Mouse (Mus musculus) right cerebral cortex, postnatal 25 days (tissue): Measurements from ENCODE around the gene Rgs6.

Source experiments
- DNase-seq: peaks from one replicate; pipeline ENCODE4 v3.0.0; 2022

The Rgs6 gene

DNA sequence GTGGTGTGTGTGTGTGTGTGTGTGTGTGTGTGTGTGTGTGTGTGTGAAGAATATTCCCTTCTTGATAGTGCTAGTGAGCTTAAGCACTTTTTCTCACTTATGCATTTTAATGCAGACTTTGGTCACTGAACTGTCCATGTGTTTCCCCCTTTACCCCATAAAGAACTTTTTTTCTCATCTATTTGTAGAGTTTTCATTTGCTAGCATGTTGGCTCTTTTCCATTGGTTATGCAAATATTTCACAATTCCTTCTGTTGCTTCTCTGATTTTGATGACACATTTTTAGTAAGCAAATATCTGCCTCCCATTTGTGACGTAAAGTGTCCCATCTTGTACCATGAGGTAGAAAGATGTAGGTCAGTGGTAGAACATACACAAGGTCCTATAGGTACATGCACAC lies 295.0 kb downstream of the Rgs6 start:
- no peak for DNase-seq

DNA sequence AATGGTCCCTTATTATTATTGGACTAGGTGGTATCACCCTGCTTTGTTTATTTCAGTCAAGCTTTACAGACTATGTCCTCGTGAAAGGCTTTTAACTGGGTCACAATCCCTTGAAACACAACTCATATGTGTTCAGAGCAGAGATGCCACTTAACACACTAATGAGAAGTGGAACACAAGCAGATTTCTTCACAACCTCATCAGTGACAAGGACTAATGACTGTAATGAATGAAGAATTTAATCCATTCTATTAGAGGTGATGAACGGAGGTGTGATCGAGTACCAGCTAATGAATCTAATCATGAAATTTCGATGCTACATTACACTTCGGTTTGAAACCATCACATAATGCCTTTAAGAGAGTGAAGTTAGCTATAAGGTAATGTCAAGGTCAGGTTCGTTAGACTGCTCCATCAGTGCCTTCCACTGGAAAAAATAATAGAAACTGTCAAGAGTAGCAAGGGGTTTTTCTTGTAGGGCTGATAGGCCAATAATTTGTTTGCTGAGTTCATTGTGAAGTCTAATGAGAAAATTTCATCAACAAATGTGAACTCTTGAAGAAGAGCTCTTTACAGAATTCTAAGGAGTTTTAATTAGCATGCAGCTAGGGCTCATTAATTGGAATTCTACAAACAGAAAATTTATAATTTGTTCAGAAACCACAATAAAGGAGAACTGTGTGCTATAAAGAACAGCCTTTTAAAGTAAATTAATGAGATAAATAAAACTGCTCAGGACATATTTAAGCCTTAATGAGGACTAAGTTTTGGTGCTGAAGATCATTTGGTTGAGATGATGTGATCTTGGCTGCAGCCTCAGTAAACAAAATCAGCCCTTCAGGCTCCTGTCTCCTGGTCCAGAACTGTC lies 307.1 kb downstream of the Rgs6 start:
- DNase-seq: no peak

DNA sequence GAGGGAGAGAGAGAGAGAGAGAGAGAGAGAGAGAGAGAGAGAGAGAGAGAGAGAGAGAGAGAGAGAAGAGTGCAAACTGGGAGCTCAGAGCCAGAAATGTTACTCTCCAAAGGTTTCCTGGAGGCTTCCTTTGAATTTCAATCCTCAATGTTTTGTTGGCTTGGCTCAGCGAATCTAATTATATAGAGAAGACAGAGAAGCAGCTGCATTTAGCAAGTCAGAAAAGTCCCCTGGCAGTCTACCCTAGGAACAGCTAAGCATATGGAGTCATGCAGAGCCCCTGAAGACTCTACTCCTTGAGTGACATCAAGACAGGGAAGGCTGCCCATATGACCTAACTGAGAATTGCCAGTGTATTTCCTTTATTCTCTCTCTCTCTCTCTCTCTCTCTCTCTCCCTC lies 317.7 kb downstream of the Rgs6 start:
- peak; percentile 26 for DNase-seq

DNA sequence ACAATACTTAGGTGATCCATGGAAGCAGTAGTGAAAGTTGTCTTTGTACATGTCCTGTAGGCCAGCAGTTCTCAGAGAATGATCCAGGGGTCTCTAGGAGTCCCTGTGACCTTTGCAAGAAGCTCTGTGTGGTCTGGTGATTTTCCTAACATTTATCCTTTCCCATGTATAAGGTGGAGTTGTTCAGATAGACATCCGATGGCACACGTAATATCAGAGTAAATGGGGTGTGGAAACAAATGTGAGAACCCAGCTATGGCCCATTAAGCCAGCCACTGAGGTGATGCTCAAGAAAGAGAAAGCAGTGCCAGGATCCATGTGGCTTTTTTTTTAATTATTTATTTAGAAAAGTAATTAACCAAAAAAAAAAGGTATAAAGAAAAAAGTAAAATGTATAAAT lies 322.8 kb downstream of the Rgs6 start:
- no peak for DNase-seq

DNA sequence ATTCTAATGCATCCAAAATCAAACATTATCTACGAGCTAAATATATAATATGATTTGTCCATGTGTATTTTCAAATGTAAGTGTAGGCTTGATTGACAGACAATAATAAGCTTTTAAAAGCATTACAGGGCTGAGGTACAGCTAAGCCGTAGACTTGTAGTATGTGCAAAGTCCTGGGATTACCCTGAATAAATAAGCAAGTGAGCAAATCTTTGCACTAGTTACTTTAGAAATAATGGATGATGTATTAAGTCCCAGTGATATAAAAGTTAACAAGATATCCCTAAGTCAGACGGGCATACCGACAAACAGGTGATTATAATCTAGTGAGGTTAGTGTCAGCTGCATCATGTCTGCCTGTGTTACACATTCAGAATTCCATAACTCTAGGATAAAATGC lies 326.0 kb downstream of the Rgs6 start:
- no peak for DNase-seq

DNA sequence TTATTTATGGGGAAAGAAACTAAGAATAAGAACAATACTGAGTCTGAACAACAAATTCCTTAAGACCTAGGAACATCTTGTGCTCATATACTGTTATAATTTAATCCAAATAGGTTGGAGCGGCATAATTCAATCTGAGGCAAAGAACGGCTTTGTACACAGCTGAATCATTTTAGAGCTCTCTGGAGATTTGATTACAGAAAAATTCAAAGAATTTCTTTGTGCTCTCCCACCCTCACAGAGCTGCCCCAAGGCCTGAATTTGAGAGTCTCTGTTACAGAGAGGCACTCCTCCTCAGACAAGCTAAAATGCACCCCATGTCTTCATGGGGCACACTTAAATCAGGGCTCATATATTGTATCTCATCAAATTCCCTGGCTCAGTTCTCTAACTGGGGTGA lies 332.1 kb downstream of the Rgs6 start:
- DNase-seq: no peak

DNA sequence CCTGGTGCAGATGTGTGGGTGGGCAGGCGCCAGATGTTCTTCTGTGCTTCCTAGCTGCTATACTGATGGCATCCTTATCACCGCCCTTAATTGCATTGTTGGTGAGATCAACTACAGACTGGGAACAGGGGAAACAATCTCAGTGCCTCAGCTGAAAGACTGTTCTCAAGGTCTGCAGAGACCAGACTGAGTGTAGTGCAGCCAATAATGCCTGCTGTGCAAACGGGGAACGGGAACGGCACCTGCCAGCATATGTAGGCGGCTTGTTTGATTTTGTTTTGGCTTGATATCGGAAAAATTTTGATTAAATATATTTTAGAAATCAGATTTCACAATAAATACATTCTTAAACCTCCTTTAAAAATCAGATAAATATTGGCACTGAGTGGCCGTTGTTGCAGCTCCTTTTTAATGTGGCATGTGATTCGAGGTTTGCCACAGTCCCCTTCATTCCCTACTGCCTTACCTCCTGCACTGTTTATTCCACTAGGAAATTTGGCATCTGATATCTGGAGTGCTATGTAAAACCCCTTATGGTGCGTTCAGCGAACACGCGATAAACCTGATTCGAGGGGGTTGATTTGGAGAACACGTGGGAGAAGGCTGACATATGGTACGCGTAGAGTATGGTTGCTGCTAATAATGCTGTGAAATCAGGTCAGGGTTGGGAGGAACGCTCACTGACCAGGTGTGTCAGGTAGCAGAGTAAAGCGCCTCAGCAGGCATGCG lies 333.4 kb downstream of the Rgs6 start:
- DNase-seq: no peak

DNA sequence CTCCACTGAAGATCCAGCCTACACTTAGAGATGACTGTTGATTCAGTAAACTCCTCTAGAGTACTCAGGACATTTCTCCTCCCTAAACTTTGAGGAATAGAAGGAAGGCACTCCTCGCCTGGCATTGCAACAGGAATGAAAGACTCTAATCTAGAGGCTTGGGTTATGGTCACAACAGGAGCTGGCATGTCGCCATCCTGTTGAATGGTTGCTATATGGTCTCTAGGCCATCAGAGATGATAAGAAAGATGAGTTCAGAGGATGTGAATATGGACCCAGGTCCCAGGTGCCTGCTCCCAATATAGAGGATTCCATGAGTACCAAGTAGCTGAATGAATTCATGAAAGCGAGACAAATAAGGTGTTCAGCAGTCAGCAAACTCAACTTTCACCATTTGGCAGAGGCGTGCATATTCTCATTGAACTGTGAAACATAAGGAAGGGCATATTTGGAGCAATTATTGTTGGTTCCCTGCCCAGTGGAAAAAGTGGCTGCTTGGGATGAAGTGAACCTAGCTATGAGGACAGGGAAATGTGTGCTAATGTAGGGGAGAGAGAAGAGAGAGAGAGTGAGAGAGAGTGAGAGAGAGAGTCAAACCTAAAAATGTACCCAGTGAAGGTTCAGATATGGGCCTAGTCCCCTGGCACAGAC lies 334.9 kb downstream of the Rgs6 start:
- DNase-seq: no peak

DNA sequence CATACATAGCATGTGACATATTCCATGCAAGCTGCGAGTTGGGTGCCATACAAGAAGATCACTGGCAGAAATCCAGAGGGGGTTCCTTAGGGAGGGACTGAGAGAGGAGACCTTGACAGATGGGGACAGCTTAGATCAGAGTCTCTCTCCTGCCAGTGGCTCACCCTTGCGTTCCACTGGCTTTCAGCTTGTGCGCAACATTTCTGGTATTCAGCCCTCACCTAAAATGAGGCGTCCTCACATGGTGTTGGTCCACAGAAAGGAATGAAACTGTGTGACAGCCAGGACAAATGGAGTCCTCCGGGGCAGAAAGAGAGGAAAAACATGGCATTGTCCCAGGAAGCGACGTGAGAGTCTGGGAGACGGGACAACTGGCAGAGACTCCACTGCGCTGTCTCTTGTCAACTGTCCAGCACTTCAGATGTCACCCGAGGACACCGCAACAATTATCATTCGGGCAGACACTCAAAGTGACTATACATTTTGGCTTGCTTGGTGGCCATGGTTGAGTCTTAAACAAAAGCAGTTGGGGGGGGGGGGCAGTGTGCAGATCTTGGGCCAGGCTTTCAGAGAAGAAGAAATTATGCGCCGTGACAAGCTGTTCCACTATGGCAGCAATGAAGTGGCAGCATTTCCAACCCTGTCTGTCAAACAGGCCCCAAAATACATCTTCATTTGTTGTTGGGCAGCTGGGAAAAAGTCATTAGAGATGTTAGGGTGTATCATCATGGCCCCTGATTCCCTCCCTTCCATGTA lies 344.8 kb downstream of the Rgs6 start:
- DNase-seq: no peak

DNA sequence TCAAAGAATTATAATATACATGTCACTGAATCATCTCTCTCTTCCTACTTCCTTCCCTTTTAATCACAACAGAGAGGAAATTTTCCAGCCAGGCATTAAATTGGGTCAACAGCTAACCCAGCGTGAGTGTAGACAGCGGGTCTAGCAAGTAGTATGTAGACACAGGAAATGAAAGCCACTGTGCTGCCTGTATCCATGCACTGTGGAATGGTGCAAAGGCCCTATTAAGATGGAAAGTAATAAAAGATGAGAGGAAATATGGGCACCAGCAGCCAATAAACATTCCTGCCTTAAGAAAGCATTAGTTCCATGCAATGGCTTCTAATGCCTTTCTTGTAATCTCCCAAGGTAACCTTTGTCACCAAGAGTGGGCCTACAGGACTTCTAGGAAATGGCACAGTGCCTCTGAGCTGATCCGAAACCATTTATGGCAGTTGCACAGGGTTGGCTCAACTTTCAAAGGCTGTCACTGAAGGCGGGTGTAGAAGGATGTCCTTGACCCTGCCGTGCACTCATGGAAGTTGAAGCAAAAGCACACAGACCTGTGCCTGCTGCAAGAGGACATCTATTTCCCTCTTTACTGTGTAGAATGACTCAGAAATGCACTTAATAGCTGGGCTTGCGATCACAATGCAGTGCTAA lies 347.1 kb downstream of the Rgs6 start:
- no peak for DNase-seq

DNA sequence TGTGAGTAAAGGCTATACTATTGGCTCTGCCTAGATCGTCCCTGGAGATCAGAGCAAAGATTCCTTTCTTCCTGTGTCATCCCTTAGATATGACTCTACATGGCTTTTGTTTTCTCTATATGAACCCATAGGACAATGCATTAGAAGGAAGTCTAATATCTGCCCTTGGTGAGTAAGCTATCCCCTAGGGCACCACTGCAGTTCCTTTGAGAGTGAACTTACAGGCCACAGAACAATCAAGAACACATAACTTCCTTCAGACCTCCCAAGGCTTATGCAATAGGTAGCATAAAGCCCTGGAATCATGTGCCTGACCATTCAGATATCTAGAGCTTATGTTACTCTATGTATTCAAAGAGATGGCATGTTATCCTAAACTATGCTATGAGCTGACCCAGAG lies 347.7 kb downstream of the Rgs6 start:
- no peak for DNase-seq

DNA sequence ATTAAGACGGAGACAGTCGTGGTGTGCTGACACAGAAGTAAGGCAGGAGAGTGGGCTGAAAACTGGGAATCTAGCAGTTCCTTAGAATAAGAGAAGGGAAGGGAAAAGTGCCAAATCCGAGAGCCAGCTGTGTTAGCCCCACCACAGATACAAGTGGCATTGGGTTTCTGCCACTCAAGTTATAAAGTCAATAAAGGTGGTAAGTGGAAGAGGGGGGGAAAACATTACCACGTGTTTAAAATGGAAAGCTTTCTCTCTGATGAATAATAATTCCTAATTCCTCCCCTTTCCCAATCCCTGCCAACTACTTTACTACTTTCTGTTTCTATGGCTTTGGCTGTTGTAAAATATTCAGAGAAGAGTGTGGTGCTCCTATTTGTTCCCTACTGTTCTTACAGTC lies 352.4 kb downstream of the Rgs6 start:
- no peak for DNase-seq

DNA sequence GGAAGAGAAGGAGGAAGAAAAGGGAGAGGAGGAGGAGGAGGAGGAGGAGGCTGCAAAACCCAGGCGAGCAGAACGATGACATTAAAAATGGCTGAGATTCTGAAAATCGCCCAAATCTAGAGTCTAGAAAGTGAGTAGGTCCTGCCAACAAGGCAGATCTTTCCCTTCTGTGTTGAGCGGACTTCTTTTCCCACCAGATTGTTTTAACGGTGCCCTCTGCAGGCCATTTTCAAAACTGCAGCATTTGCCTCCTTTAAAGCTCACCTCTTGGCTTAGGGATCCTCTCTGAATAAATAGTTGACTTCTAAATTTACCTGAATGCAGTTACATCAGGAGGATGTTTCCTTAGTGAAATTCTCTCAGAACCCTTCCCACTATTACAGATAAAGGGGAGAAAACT lies 358.4 kb downstream of the Rgs6 start:
- peak; percentile 82 for DNase-seq

DNA sequence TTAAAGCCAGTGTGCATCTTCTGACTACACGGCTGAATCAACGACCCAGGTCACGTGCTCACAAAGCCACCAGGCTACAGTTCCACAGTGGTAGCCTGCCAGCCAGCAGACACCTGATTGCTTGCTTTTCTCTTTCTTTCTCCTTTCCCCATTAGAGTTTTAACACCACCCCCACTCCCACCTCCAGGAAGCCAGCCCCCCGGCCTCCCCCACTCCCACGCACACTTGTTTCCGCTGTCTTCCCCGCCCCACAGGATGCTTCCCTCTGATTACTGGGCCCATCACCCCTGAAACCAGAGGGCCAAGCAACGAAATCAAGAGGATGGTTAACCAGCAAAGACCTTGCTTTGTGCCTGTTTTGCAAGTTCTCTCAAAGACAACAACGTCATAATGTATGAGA lies 373.0 kb downstream of the Rgs6 start:
- DNase-seq: no peak

DNA sequence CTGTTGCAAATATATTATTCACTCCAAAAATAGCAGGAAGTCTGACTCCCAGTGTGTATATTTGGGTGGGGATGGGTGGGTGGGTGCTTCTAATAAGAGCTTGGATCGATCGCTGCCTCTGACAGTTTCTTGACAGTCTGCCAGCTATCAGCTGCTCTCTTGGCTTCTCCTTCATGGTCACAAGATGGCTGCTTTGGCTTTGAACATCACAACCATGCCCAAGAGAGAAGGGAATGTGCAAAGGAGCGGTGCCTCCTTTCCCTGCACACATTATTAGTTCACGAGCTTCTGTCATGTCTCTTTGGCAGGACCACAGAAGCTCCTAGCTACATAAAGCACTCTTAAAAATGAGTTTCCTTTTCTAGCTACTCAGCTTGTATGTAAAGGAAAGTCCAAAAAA lies 373.8 kb downstream of the Rgs6 start:
- DNase-seq: no peak

DNA sequence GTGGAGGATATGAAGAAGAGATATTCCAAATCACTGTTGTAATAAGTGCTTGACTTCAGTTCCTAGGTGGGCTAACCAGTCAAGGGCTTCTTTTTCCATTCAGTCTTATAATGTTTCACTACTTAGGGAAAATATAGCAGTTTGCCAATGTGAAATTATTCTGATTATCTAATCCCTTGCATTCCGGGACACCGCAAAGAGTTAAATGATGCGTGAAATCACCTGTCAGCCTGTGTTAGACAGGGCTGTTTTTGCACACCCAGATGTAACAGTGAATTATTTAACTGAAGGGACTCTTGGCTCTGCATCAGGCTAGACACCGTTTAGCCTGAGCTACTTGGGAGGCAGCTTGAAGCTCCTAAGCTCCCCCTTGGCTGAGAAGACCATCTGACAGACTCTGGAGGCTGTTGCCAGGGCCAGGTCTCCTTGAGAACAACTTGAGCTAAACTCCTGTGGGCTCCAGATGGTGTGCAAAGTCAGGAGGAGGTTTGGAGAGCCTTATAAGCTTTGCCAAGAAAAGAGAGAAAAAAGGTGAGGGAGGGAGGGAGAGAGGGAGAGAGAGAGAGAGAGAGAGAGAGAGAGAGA lies 382.5 kb downstream of the Rgs6 start:
- DNase-seq: peak; percentile 50

DNA sequence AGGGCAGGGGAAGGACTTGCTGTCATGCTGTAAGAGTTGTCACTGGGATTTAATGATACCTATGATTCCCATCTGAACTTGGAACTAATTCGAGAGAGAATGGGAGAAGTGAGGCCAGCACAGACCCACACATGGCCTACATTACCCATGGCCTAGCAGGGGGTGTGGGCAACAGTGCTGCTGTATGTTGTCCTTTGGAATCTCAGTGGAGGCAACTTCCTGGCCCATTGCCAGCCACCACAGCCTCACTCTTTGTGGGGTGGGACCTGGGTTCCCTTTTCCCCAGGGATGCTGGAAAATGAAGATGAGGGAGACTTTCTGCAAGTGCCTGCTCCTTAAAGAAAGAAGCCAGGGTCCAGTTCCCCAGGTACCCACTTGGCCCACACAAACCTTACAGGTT lies 383.1 kb downstream of the Rgs6 start:
- peak; percentile 31 for DNase-seq

DNA sequence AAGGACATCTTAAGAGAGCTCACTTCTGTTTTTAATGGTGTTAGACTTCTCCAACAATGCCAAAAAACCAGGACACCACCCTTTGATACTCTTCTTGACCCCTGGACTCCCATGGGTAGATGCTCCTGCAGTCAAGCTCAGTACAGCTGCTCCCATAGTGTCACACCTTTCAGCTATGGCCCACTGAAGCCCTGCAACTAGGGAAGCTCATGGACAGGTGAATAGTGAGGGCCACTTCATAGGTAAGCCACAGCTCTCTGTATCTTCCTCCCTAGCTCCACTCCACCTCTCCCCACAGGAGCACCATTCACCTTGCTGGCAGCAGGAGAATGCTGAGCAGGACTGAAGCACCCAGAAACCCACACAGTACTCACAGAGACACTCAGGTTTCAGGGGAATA lies 384.6 kb downstream of the Rgs6 start:
- no peak for DNase-seq

DNA sequence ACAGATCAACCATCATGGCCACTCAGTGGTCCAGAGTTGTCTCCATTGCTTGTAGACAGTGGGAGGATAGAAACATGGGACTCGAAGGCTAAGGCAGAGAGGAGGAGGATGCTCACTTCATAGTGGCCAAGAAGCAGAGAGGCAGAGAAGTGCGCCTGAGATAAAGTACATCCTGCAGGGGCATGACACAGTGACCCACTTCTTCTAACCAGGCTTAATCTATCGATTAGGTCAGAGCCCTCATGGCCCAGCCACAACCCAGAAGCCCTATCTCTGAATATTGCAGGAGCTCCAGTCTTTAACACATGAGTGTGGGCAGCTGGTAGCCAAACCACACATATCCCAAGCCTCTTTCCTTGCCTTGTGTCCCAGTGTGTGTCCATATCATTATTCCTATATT lies 385.7 kb downstream of the Rgs6 start:
- DNase-seq: no peak

DNA sequence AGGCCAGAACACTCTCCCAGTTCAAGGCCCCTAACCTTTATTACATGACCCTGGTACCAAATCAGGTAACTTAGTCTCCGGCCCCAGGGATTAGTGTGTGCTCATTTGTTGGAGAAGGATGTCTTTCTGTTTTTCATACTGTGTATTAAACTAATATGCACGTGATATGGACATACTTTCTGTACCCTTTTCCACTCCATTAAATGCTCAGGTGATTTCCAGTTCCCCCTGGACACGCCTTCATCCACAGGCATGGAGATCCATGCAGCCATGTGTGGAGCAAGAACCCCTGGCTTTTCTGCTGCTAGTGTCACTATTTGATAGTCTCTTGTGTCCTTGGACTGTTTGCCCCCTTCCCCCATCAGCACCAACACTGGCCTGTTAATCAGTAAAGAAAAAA lies 390.2 kb downstream of the Rgs6 start:
- no peak for DNase-seq

DNA sequence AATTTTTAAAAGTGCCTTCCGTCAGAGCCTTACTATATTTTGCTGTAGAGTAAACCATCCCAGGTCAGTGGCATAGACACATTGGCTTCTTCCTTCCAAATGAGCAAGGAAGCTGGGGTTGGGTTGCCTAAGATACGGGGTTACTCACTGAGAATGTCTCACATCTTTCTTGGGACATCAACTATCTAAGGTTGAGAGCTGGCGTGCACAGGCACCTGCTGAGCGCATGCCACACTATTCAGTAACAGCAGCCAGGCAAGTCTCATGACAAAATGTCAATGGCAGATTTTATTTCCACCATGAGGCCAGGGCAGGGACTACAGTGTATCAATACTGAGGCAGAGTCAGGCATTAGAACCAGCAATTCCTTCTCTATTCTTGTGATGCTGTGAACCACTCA lies 394.6 kb downstream of the Rgs6 start:
- DNase-seq: no peak

DNA sequence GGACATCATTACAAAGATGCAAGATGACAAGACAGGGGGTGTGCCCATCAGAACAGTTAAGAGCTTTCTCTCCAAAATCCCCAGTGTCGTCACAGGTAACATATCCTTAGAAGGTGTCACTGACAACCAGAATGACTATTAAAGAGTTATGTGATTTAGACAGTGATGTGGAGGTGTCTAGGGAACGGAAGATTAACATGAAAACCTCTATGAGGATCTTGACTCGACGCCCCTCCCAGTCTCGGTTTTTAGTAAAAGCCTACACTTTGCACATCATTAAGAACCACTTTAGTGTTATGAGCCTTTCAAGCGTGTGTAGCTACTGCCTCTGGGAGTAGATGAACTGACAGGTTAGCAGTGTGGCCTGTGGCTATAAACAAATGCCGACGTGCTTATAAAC lies 397.2 kb downstream of the Rgs6 start:
- no peak for DNase-seq
